Mouse (Mus musculus) intestine, embryonic 16.5 days (tissue): Measurements from ENCODE around the gene Pip4k2a. TPM values are rescaled to one million over a fixed set of nuclear protein-coding genes. Genes with fewer than 3 reads are reported as not detected.
"Not testable (repeated sequence)": the region's sequence is repeated elsewhere in the genome, so short reads cannot be mapped to it uniquely, and the experiment has no call there.

Experiments used
- ATAC-seq: fragments of 200-750 bp; cut with Nextera tagmentation; 2 replicates; pipeline ENCODE4 v1.8.0; 2017; ENCODE audit warnings: moderate TSS enrichment, moderate library complexity
- H3K27ac ChIP-seq: fragments of 300-500 bp; sonication (generic); 2 replicates; pipeline ENCODE4 v1.5.1; 2014; ENCODE audit warnings: mild to moderate bottlenecking, low read length
- H3K27me3 ChIP-seq: fragments of 300-500 bp; sonication (generic); replicated peaks from 2 replicates; pipeline ENCODE4 v1.6.1; 2014; ENCODE audit warnings: low read length, control low read depth, mixed read lengths; ENCODE audit not compliant: control insufficient read depth, insufficient read depth
- H3K36me3 ChIP-seq: fragments of 300-500 bp; sonication (generic); 2 replicates; pipeline ENCODE4 v1.6.1; 2014; ENCODE audit warnings: low read length, control low read depth; ENCODE audit not compliant: control insufficient read depth, insufficient read depth
- H3K4me1 ChIP-seq: fragments of 300-500 bp; sonication (generic); 2 replicates; pipeline ENCODE4 v1.6.1; 2014; ENCODE audit warnings: low read length, control low read depth, mixed read lengths; ENCODE audit not compliant: control insufficient read depth, insufficient read depth
- H3K4me2 ChIP-seq: fragments of 300-500 bp; sonication (generic); 2 replicates; pipeline ENCODE4 v1.6.1; 2014; ENCODE audit warnings: low read depth, low read length, control low read depth
- H3K4me3 ChIP-seq: fragments of 300-500 bp; sonication (generic); 2 replicates; pipeline ENCODE4 v1.5.1; 2014; ENCODE audit warnings: mild to moderate bottlenecking, low read length
- H3K9ac ChIP-seq: fragments of 300-500 bp; sonication (generic); 2 replicates; pipeline ENCODE4 v1.6.1; 2014; ENCODE audit warnings: low read depth, low read length
- H3K9me3 ChIP-seq: fragments of 300-500 bp; sonication (generic); 2 replicates; pipeline ENCODE4 v1.6.1; 2016; ENCODE audit warnings: low read length, control low read depth; ENCODE audit not compliant: control insufficient read depth
- WGBS: fragments of 180-500 bp; shearing (Covaris S2); extraction: QIAGEN DNeasy Blood & Tissue Kit; methylation state at CpG from one replicate; pipeline ENCODE4 v1.1.7; 2014; 5-methylcytosine and 5-hydroxymethylcytosine counted together
- polyA plus RNA-seq: library from polyadenylated mRNA; unstranded; fragments of >200 nt; fragmentation: Nextera tagmentation; extraction: Ambion mirVana; gene quantifications from 2 replicates; pipeline ENCODE4 v1.2.1, GENCODE M21; 2015

The Pip4k2a gene
- polyA plus RNA-seq, result 7.6 and 8.4 TPM in 2 replicates

GRCm38 (mm10) chr2:18998054-18998478, at the start of gene Pip4k2a, which contains the start of gene 4930426L09Rik:
Gene Pip4k2a, minus strand, starts transcription at chr2:18998126.
Gene 4930426L09Rik, plus strand, starts transcription at chr2:18998343.
- Histone ChIP-seq H3K9ac (peak within 1 kb of the TSS; percentile 88), H3K36me3 (no peaks in the 10 kb centered on the region), H3K27me3 (no peaks in the 10 kb centered on the region), H3K27ac (peak within 1 kb of the TSS; percentile 86), H3K4me2 (peak within 1 kb of the TSS; percentile 89), H3K4me1 (peaks cover 3% of the 10 kb centered on the region), H3K9me3 (no peaks in the 10 kb centered on the region), H3K4me3 (peak within 1 kb of the TSS; percentile 87)
- ATAC-seq, result peak; percentile 99
- under 1% methylated on average over 56 of the region's 66 CpGs for WGBS

- H3K27ac ChIP-seq, result peak overlapping the region; percentile 60
- H3K36me3 ChIP-seq, result no peaks in the 10 kb centered on the region
- no peak overlapping the region for H3K4me2 ChIP-seq
- no peaks in the 10 kb centered on the region for H3K27me3 ChIP-seq
- no peak overlapping the region for H3K4me3 ChIP-seq
- ATAC-seq, result peak; percentile 44
- H3K9me3 ChIP-seq, result no peaks in the 10 kb centered on the region
- no peak overlapping the region for H3K9ac ChIP-seq
- peaks cover 7% of the 10 kb centered on the region for H3K4me1 ChIP-seq
- 55% methylated on average over 4 of the region's 4 CpGs for WGBS
Observed at GRCm38 (mm10) chr2:19037907-19038570, 40.1 kb upstream of the Pip4k2a start.

- Histone ChIP-seq H3K4me1 (peaks cover 7% of the 10 kb centered on the region), H3K9me3 (no peaks in the 10 kb centered on the region), H3K27ac (no peak overlapping the region), H3K36me3 (no peaks in the 10 kb centered on the region), H3K9ac (no peak overlapping the region), H3K27me3 (no peaks in the 10 kb centered on the region), H3K4me3 (no peak overlapping the region), H3K4me2 (no peak overlapping the region)
- WGBS, result 39% methylated on average over 4 of the region's 4 CpGs
- ATAC-seq, result no peak
Observed at GRCm38 (mm10) chr2:19037430-19037829, 39.5 kb upstream of the Pip4k2a start.

- Histone ChIP-seq H3K4me2 (no peak overlapping the region), H3K27ac (no peak overlapping the region), H3K4me3 (no peak overlapping the region), H3K9me3 (no peaks in the 10 kb centered on the region), H3K36me3 (no peaks in the 10 kb centered on the region), H3K27me3 (no peaks in the 10 kb centered on the region), H3K4me1 (no peaks in the 10 kb centered on the region), H3K9ac (no peak overlapping the region)
- WGBS, result 61% methylated on average over 2 of the region's 2 CpGs
- no peak for ATAC-seq
Observed at GRCm38 (mm10) chr2:19024807-19025206, 26.9 kb upstream of the Pip4k2a start.

GRCm38 (mm10) chr2:19018034-19018433, 20.1 kb upstream of the Pip4k2a start:
- no peak overlapping the region for H3K9ac ChIP-seq
- no peak overlapping the region for H3K27ac ChIP-seq
- H3K27me3 ChIP-seq, result no peaks in the 10 kb centered on the region
- no peaks in the 10 kb centered on the region for H3K4me1 ChIP-seq
- no peak overlapping the region for H3K4me3 ChIP-seq
- WGBS, result 62% methylated on average over 2 of the region's 2 CpGs
- no peak overlapping the region for H3K4me2 ChIP-seq
- no peak for ATAC-seq
- no peaks in the 10 kb centered on the region for H3K9me3 ChIP-seq
- H3K36me3 ChIP-seq, result no peaks in the 10 kb centered on the region

GRCm38 (mm10) chr2:19016839-19017238, 18.9 kb upstream of the Pip4k2a start:
- ATAC-seq, result peak; percentile 52; the same call in 1 of the 2 replicates
- 33% methylated on average over 1 of the region's 1 CpGs for WGBS

GRCm38 (mm10) chr2:19016348-19016747, 18.4 kb upstream of the Pip4k2a start:
- no peaks in the 10 kb centered on the region for H3K4me1 ChIP-seq
- no peak overlapping the region for H3K4me3 ChIP-seq
- no peaks in the 10 kb centered on the region for H3K27me3 ChIP-seq
- WGBS, result 76% methylated on average over 5 of the region's 5 CpGs
- ATAC-seq, result no peak
- H3K36me3 ChIP-seq, result no peaks in the 10 kb centered on the region
- no peak overlapping the region for H3K9ac ChIP-seq
- H3K4me2 ChIP-seq, result no peak overlapping the region
- no peaks in the 10 kb centered on the region for H3K9me3 ChIP-seq
- no peak overlapping the region for H3K27ac ChIP-seq

More at GRCm38 (mm10) chr2:19016839-19017238, 18.9 kb upstream of the Pip4k2a start:
- Histone ChIP-seq H3K4me3 (no peak overlapping the region), H3K36me3 (no peaks in the 10 kb centered on the region), H3K27ac (no peak overlapping the region), H3K4me2 (no peak overlapping the region), H3K9me3 (no peaks in the 10 kb centered on the region), H3K9ac (no peak overlapping the region), H3K27me3 (no peaks in the 10 kb centered on the region), H3K4me1 (no peaks in the 10 kb centered on the region)

GRCm38 (mm10) chr2:19011443-19011842, 13.5 kb upstream of the Pip4k2a start:
- Histone ChIP-seq H3K4me3 (no peak overlapping the region), H3K27me3 (no peaks in the 10 kb centered on the region; the same call in 1 of the 2 replicates), H3K36me3 (no peaks in the 10 kb centered on the region), H3K4me1 (no peaks in the 10 kb centered on the region), H3K9ac (no peak overlapping the region), H3K9me3 (no peaks in the 10 kb centered on the region), H3K4me2 (no peak overlapping the region), H3K27ac (no peak overlapping the region)
- no peak for ATAC-seq
- WGBS, result 77% methylated on average over 6 of the region's 6 CpGs

- H3K9me3 ChIP-seq, H3K4me3 ChIP-seq, ATAC-seq, H3K4me1 ChIP-seq, H3K27ac ChIP-seq, H3K36me3 ChIP-seq, H3K4me2 ChIP-seq, H3K27me3 ChIP-seq, H3K9ac ChIP-seq: not testable (repeated sequence)
- WGBS, result 95% methylated on average over 1 of the region's 1 CpGs
Observed at GRCm38 (mm10) chr2:19010541-19010940, 12.6 kb upstream of the Pip4k2a start.
